Mouse (Mus musculus): Measurements from ENCODE around the gene Cd33.

- TF ChIP-seq POLR2A (IDR thresholded peaks at IDR 0.05; ENCODE audit: borderline replicate concordance, insufficient read depth, low read length) = no peak
- TF ChIP-seq CTCF (IDR thresholded peaks at IDR 0.05; ENCODE audit: borderline replicate concordance, insufficient read depth, low read depth, low read length) = no peak
Observed at GRCm38 (mm10) chr7:43532936-43533505, 11.2 kb downstream of the Cd33 start.

Data from cerebellum, adult 2 months (tissue).